Mouse (Mus musculus) forebrain, embryonic 15.5 days (tissue): Measurements from ENCODE around the gene Krt27. TPM values are rescaled to one million over a fixed set of nuclear protein-coding genes. Genes with fewer than 3 reads are reported as not detected.

ENCODE experiments used
- ATAC-seq: fragments of 200-750 bp; cut with Nextera tagmentation; replicated peaks from 2 replicates; pipeline ENCODE4 v1.8.0; 2017; ENCODE audit warnings: mild to moderate bottlenecking, moderate TSS enrichment, moderate library complexity
- H3K27ac ChIP-seq: fragments of 300-500 bp; sonication (generic); replicated peaks from 2 replicates; pipeline ENCODE4 v1.5.1; 2015; ENCODE audit warnings: mild to moderate bottlenecking, inconsistent platforms
- H3K27me3 ChIP-seq: fragments of 300-500 bp; sonication (generic); 2 replicates; pipeline ENCODE4 v1.6.1; 2015; ENCODE audit warnings: inconsistent platforms
- H3K36me3 ChIP-seq: fragments of 300-500 bp; sonication (generic); 2 replicates; pipeline ENCODE4 v1.6.1; 2015; ENCODE audit warnings: mild to moderate bottlenecking, inconsistent platforms
- H3K4me1 ChIP-seq: fragments of 300-500 bp; sonication (generic); 2 replicates; pipeline ENCODE4 v1.6.1; 2015; ENCODE audit warnings: inconsistent platforms
- H3K4me2 ChIP-seq: fragments of 300-500 bp; sonication (generic); replicated peaks from 2 replicates; pipeline ENCODE4 v1.6.1; 2015; ENCODE audit warnings: mild to moderate bottlenecking, inconsistent platforms
- H3K4me3 ChIP-seq: fragments of 300-500 bp; sonication (generic); 2 replicates; pipeline ENCODE4 v1.5.1; 2015; ENCODE audit warnings: mild to moderate bottlenecking, inconsistent platforms
- H3K9ac ChIP-seq: fragments of 300-500 bp; sonication (generic); replicated peaks from 2 replicates; pipeline ENCODE4 v1.6.1; 2015; ENCODE audit warnings: mild to moderate bottlenecking, inconsistent platforms
- H3K9me3 ChIP-seq: fragments of 300-500 bp; sonication (generic); 2 replicates; pipeline ENCODE4 v1.6.1; 2016; ENCODE audit warnings: inconsistent platforms
- WGBS: fragments of 180-500 bp; shearing (Covaris S2); methylation state at CpG from one replicate; pipeline ENCODE4 v1.1.7; 2015; ENCODE audit warnings: mixed read lengths; 5-methylcytosine and 5-hydroxymethylcytosine counted together
- polyA plus RNA-seq: library from polyadenylated mRNA; unstranded; fragments of >200 nt; fragmentation: Nextera tagmentation; extraction: Ambion mirVana; gene quantifications from 2 replicates; pipeline ENCODE4 v1.2.1, GENCODE M21; 2015

Gene Krt27
- polyA plus RNA-seq, 1 experiment from 2014 or later: not detected

DNA sequence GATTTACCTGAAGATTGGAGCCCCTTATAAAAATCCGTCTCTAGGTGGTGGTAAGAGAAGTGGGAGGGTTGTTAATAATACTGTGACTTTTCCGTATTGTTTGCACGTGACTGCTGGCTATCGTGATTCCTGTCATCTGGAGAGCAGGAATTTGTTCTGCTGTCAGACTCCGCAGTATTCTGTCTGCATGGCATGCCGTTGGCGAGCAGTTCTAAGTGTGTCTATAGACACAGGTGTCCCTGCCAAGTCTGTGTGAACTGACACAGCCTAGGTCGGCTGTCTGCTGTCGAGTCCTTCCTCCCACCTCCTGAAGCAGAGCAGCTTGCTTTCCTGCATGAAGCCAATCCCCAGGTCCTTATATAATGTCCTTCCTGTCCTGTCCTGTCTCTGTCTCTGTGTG is 31.8 kb downstream of the Krt27 start:
- no peak overlapping the region for H3K27ac ChIP-seq
- H3K4me3 ChIP-seq: no peak overlapping the region
- no peak overlapping the region for H3K4me2 ChIP-seq
- 79% methylated on average over 9 of the region's 9 CpGs for WGBS
- ATAC-seq: no peak
- H3K4me1 ChIP-seq: no peaks in the 10 kb centered on the region
- H3K27me3 ChIP-seq: no peaks in the 10 kb centered on the region
- H3K36me3 ChIP-seq: no peaks in the 10 kb centered on the region
- H3K9ac ChIP-seq: no peak overlapping the region
- H3K9me3 ChIP-seq: no peaks in the 10 kb centered on the region

DNA sequence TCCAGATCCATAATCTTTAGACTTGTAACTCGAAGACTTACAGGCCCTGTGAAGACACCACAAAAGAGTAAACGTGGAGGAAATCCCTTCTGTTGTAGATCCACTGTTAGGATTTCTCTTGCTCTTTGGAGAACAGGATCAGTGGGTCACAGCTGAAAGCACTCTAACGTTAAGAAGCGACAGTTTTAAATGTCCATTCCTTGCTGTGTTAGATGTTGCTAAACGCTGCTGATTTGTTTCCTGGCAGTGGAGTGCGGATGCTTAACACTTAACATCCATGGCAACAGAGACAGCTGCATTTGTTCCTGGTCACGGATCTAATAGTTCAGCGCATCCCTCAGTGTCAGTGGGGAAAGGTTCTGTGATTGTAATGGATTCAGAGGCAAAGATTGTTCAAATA is 34.4 kb downstream of the Krt27 start:
- Histone ChIP-seq H3K9ac (no peak overlapping the region), H3K4me2 (no peak overlapping the region), H3K4me3 (no peak overlapping the region), H3K27me3 (no peaks in the 10 kb centered on the region), H3K36me3 (no peaks in the 10 kb centered on the region), H3K27ac (no peak overlapping the region), H3K9me3 (no peaks in the 10 kb centered on the region), H3K4me1 (no peaks in the 10 kb centered on the region)
- ATAC-seq: no peak
- WGBS: 66% methylated on average over 8 of the region's 8 CpGs

DNA sequence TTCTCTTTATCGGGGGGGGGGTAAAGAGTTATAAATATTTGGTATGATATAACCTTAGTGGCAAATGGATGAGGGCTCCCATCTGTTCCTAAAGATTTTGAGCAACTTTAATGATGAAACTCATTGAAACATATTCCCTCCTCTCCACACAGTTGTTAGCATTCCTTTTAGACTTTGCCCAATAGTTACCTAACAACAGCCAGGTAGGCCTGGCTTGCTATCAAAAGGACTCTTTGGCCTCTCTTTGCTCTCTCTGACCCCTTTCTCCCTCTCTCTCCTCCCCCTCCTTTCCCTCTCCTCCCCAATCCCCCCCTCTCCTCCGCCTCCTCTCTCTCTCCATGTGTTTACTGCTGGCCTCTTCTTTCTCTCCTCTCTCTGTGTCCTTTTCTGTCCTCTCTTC is 36.3 kb downstream of the Krt27 start:
- Histone ChIP-seq H3K9ac (no peak overlapping the region), H3K4me3 (no peak overlapping the region), H3K4me2 (no peak overlapping the region), H3K36me3 (no peaks in the 10 kb centered on the region), H3K27ac (no peak overlapping the region), H3K27me3 (no peaks in the 10 kb centered on the region), H3K4me1 (no peaks in the 10 kb centered on the region), H3K9me3 (no peaks in the 10 kb centered on the region)
- no peak for ATAC-seq
- 87% methylated on average over 2 of the region's 2 CpGs for WGBS

DNA sequence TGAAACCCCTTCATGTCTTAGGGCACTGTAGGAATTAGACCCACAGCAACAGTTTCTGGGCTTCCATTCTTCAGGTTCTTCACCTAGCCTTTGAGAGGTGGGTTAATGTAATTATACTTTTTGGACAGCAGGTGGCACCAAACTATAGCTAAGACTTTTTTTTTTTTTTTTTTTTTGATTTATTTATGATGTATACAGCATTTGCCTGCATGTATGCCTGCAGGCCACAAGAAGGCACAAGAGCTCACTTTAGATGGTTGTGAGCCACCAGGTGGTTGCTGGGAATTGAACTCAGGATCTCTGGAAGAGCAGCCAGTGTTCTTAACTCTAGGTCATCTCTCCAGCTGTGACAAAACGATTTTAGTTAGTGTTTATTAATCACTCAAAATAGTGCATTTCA is 40.0 kb downstream of the Krt27 start:
- 88% methylated on average over 1 of the region's 1 CpGs for WGBS
- H3K4me1 ChIP-seq: no peaks in the 10 kb centered on the region
- ATAC-seq: no peak

DNA sequence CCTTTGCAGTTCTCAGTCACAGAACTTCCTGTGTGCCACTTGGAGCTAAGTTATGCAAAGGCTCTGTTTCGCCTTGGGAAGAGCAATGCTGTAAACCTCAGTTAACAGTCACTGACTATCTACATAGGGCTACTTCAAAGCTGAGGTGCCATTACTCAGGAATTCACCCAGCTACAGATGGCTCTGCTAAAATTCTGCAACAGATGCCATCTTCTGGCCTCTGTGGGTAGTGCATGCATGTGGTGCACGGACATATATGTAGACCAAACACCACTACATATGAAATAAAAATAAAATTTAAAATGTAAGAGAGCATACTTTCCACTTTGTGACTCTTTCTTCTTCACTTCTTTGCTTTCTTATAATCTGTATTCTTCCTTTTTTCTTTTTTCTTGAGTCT is 43.3 kb downstream of the Krt27 start:
- ATAC-seq: no peak
- no peaks in the 10 kb centered on the region for H3K27me3 ChIP-seq
- H3K9me3 ChIP-seq: no peaks in the 10 kb centered on the region
- H3K27ac ChIP-seq: no peak overlapping the region
- no peak overlapping the region for H3K9ac ChIP-seq
- H3K4me1 ChIP-seq: no peaks in the 10 kb centered on the region
- H3K36me3 ChIP-seq: no peaks in the 10 kb centered on the region
- WGBS: 34% methylated on average over 2 of the region's 2 CpGs
- no peak overlapping the region for H3K4me2 ChIP-seq
- no peak overlapping the region for H3K4me3 ChIP-seq

More for the DNA sequence above, 40.0 kb downstream of the Krt27 start:
- no peak overlapping the region for H3K4me3 ChIP-seq
- no peaks in the 10 kb centered on the region for H3K27me3 ChIP-seq
- H3K9ac ChIP-seq: no peak overlapping the region
- no peaks in the 10 kb centered on the region for H3K36me3 ChIP-seq
- no peaks in the 10 kb centered on the region for H3K9me3 ChIP-seq
- no peak overlapping the region for H3K27ac ChIP-seq
- H3K4me2 ChIP-seq: no peak overlapping the region

Other genes with a start within 250 kb of the Krt27 start
- gene Ccr7, start 196.0 kb downstream of the Krt27 start, polyA plus RNA-seq: not detected in 2 replicates
- gene Smarce1, start 120.1 kb downstream of the Krt27 start, polyA plus RNA-seq: 366 and 381 TPM in 2 replicates
- 2.3 and 3.3 TPM in 2 replicates for gene Krt222, start 107.0 kb downstream of the Krt27 start, polyA plus RNA-seq
- not detected in 2 replicates for gene Krt24, start 65.8 kb downstream of the Krt27 start, polyA plus RNA-seq
- gene Krt25, start 28.2 kb downstream of the Krt27 start, polyA plus RNA-seq: 0.08 and 0.09 TPM in 2 replicates
- gene Krt26, start 13.1 kb downstream of the Krt27 start, polyA plus RNA-seq: not detected in 2 replicates
- gene Krt28, start 23.8 kb upstream of the Krt27 start, polyA plus RNA-seq: 0.14 and 0.33 TPM in 2 replicates
- gene Krt10, start 38.3 kb upstream of the Krt27 start, polyA plus RNA-seq: 31.6 and 36.1 TPM in 2 replicates
- 0.22 and 0.23 TPM in 2 replicates for gene Krt12, start 71.2 kb upstream of the Krt27 start, polyA plus RNA-seq
- gene Krt20, start 87.0 kb upstream of the Krt27 start, polyA plus RNA-seq: not detected in 2 replicates
- 0.10 TPM in 1 of 2 replicates, not detected in the other for gene Krt23, start 142.0 kb upstream of the Krt27 start, polyA plus RNA-seq
- not detected in 2 replicates for gene Krt39, start 170.2 kb upstream of the Krt27 start, polyA plus RNA-seq
- not detected in 2 replicates for gene Krt40, start 192.1 kb upstream of the Krt27 start, polyA plus RNA-seq
- not detected in 2 replicates for gene Krtap3-3, start 199.8 kb upstream of the Krt27 start, polyA plus RNA-seq
- gene Krtap3-2, start 205.7 kb upstream of the Krt27 start, polyA plus RNA-seq: not detected in 2 replicates
- not detected in 2 replicates for gene Gm11939, start 208.4 kb upstream of the Krt27 start, polyA plus RNA-seq
- not detected in 2 replicates for gene Krtap3-1, start 215.5 kb upstream of the Krt27 start, polyA plus RNA-seq
- gene Krtap1-5, start 229.9 kb upstream of the Krt27 start, polyA plus RNA-seq: not detected in 2 replicates
- not detected in 2 replicates for gene Krtap1-4, start 232.6 kb upstream of the Krt27 start, polyA plus RNA-seq
- not detected in 2 replicates for gene Krtap1-3, start 240.2 kb upstream of the Krt27 start, polyA plus RNA-seq
- not detected in 2 replicates for gene Krtap9-3, start 247.0 kb upstream of the Krt27 start, polyA plus RNA-seq